Mouse (Mus musculus): ENCODE measurements at regions not wholly inside any gene's neighbourhood (a gene's known extent, or its start where the extent isn't known, plus 50 kb on each side); places are given as distances from the start of the nearest gene placed in this dataset.

- TF ChIP-seq POLR2A (IDR thresholded peaks at IDR 0.05; ENCODE audit: borderline replicate concordance, insufficient read depth, low read length) (no peak), CTCF (IDR thresholded peaks at IDR 0.05; ENCODE audit: borderline replicate concordance, insufficient read depth, low read depth, low read length) (no peak)
These were observed 280.5 kb upstream of the Robo1 start for GRCm38 (mm10) chr16:72027404-72028215.

All from cerebellum, adult 2 months (tissue).